Mouse (Mus musculus) frontal cortex, postnatal 36 days (tissue): ENCODE data around the gene Arl16.

Experiments
- DNase-seq, 2 experiments: peaks; one replicate each; pipeline ENCODE4 v3.0.0; 2022; ENCODE audit warnings: low spot score in 2 of 2

Gene Arl16

DNA sequence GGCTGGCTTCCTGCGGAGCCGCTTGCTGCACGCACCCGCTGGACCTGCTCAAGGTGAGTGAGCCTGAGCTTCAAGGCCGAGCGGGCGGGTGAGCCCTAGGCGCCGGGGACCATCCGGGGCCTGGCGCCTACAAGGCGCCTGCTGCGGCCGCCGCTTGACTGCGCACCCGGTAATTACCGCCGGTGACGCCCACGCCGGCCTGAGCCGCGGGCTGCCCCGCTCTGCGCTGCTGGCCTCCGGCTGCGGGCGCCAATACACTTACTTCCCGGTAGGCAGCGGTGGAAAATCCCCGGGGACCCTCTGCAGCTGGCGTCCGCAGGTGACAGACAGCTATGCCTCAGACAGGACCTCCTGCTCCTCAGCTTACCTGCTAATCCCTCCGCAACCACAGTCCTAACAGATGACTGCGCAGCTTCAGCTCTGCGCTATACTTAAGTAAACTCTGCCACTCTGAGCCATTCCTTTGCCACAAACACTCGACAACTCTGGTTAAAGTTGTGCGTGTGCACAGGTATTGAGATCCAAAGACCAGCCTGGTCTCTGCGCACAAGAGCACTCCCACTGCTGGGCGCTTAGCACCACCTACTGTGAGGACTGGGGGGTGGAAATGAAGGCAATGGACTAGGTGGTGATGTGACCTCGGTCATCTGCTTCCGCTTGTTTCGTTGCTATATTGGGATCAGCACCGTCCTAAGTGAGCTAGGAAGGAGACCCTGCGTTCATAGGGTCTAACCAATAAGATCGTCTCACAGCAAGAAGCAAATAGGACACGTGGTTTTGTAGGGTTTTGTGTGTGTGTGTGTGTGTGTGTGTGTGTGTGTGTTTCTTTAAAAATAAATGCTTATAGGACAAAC is 24.8 kb upstream of the Arl16 start:
- peak; percentile 23 to 26 for DNase-seq

DNA sequence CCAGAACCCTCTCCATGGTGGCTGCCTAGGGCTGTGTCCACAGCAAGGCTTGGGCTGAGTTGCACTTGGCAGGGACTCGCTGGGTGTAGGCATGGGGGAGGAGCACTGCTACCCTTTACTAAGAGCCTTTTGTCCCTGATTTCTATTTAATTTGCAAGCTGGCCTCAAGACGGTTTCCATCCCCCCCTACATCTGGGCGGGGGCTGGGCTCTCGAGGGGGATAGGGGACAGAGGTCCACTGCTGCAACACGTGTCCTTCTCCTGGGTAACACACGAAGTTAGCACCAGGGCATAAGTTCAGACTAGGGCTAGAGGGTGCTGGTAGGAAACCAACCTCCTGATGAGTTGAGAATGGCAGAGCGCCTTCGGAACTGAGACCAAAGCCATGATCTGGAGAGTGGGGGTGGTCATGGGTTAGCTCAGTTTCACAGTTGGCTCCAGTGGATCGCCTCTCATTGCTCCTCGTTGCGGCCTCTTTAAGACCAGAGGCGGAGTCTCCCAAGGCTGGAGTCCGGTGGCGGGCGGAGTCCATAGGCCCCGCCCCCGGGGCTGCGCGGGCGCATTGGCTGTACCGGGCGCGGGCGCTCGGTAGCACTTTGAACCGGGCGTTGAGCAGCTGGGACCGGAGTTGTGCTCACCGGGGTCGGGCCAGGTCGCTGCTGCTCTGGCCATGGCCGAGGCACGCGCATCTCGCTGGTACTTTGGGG is 24.1 kb upstream of the Arl16 start, which contains the start of gene Slc25a10:
Slc25a10 (plus strand) TSS at position 524 of the 707 bp plus-strand sequence.
- peak; percentile 81 to 90 for DNase-seq

GRCm38 (mm10) chr11:120490291-120491046 is 23.1 kb upstream of the Arl16 start:
- no peak for DNase-seq

DNA sequence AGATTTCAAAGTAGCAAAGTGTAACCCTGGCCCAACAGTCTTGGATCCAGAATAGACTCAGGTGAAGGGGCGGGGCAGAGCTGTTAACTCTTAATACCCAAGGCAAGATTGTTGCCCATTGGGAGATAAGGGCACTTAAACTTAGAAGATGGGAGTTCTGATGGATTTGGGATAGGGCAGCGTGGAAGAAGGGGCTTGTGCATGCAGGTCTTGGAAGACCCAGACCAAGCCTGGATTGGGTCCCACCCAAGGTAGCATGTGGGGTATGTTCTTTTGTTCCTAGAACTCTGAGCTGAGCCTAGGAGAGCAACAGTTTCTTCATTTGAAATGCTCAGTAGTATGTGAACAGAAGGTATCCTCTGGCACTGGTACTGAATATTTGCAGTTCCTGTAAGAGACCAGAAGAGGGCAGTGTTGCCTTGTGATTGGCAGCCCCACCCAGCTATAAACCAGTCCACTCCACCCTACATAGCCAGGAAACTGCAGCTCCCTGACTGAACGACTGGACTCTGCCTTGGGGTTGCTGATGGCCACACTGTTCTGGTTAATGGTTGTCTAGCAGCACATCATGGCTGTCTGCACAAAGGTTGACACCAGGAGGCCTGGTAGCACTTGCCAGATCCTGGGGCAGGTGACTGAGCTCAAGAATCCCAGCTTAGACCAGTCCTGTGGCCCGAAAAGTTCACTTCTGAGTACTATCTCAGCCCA is 21.8 kb upstream of the Arl16 start:
- DNase-seq: peak; percentile 52 to 73

GRCm38 (mm10) chr11:120488516-120488915 is 21.1 kb upstream of the Arl16 start:
- no peak for DNase-seq

GRCm38 (mm10) chr11:120485251-120485650 is 17.8 kb upstream of the Arl16 start:
- DNase-seq: no peak

- DNase-seq: peak; percentile 92 to 93
Measured at GRCm38 (mm10) chr11:120484265-120484981, 17.0 kb upstream of the Arl16 start, which contains the start of gene Mrpl12. TSS of gene Mrpl12 (plus strand) at chr11:120484613.

DNA sequence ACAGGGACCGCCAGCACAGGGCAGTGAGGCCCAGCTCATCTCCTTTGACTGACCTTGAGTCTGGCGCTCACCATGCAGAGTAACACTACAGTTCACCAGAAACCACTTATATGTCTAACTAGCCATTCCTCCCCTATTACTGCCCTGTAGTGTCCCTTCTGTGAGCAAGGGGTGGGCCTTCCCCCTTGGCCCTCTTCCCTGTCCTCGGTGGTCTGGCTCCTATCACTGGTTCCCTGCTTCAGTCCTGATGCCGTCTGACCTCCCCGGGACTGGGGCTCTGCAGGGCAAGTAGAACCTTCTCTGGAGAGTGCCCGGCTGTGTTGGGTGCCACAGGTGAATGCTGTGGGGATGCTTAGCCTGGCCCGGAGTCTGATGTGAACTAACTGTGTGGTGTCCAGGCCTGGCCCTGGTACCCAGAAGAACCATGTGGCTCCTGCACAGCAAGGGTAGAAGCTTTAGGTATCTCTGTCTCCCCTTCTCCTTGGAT is 16.1 kb upstream of the Arl16 start:
- no peak for DNase-seq

DNA sequence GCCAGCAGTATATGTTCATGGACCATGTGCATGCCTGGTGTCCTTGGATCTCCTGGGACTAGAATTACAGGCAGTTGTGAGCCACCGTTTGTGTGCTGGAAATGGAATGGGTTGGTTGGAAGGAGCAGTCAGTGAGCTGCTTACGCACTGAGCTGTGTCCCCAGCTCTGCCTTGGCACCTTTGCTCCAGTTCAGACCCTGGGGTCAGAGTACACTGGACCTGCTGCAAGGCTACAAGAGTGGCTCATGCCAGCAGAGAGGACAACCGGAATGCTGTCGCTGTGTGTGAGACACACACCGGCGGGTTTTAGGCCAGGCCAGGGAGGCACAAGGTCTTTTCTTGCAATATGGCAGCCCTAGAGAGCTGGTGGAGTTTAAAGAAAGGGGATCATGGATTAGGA is 4.6 kb upstream of the Arl16 start:
- no peak for DNase-seq

DNA sequence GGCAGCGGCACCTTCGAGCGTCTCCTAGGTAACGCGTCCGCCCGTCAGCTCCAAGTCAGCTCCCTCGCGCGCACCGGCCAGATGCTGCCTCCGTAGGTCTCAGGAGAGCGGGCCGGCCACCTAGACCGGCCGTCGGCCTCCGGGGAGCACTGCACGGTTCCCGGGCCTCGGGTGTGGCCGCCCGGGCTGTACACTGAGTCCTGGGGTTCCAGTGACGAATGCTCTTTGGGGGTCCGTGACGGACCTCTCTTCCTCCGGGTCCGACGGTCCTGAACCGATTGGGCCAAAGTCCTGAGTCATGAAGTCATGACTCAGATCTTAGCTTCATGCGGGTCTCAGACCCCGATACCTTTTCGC is 307 bp upstream of the Arl16 start:
- peak in 1 of 2 experiments; percentile 17 for DNase-seq

DNA sequence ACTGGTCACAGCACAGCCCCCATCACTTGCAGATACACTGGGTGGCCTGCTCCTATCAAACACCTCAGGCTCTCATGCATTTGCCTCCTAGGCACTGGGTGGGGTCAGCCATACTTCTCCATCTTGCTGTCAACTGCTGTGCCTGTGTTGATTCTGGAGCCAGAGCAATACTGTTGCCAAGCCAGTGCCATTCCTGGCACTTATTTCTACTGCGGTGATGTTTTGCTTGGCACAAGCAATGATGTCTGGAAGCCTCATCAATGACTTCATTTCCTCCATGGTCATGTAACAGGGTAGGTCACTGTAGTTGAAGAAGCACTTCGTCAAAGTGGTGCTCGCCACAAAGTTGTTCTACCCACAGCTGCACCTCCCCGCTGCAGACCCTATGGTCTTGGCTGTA is 1.9 kb downstream of the Arl16 start:
- DNase-seq: no peak

- DNase-seq: no peak
Measured at GRCm38 (mm10) chr11:120464365-120464764, 3.0 kb downstream of the Arl16 start.

DNA sequence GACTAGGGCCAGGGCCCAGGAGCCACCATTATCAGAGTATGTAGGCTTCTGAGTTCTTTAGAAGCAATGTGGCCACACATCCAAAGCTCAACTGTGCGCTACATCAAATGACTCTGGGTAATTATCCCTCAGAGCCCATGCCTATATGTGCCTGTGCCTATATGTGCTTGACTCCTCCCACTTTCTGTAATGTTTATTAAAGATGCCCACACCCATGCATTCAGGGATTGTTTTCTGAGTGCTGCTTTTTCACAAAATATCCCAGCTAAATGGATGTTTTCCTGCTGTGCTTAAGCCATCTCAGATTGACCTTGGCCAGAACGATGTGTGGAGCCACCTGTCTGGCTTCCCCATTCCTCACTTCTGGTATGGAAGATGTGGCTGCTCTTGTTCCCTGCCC is 3.9 kb downstream of the Arl16 start:
- no peak for DNase-seq

DNA sequence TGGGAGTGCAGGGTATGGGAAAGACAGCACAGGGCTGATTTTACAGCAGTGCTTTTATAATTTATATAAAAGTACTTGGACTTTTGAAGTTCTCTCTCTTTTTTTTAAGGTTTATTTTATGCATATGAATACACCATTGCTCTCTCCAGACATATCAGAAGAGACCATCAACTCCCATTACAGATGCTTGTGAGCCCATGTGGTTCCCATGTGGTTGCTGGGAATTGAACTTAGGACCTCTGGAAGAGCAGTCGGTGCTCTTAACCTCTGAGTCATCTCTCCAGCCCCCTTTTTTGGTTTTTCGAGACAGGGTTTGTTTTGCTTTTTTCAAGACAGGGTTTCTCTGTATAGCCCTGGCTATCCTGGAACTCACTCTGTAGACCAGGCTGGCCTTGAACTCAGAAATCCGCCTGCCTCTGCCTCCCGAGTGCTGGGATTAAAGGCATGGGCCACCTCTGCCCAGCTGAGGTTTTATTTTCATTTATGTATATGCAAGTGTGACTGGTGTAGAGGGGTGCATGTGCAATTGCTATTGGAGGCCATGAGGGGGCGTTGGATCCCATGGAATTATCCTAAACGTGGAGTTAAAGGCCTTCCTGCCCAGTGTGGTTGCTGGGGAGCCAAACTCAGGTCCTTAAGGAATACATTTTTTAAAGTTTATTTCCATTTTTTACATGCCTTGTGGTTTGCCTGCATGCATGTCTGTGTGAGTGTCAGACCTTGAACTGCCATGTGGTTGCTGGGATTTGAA is 8.4 kb downstream of the Arl16 start:
- DNase-seq: no peak

DNA sequence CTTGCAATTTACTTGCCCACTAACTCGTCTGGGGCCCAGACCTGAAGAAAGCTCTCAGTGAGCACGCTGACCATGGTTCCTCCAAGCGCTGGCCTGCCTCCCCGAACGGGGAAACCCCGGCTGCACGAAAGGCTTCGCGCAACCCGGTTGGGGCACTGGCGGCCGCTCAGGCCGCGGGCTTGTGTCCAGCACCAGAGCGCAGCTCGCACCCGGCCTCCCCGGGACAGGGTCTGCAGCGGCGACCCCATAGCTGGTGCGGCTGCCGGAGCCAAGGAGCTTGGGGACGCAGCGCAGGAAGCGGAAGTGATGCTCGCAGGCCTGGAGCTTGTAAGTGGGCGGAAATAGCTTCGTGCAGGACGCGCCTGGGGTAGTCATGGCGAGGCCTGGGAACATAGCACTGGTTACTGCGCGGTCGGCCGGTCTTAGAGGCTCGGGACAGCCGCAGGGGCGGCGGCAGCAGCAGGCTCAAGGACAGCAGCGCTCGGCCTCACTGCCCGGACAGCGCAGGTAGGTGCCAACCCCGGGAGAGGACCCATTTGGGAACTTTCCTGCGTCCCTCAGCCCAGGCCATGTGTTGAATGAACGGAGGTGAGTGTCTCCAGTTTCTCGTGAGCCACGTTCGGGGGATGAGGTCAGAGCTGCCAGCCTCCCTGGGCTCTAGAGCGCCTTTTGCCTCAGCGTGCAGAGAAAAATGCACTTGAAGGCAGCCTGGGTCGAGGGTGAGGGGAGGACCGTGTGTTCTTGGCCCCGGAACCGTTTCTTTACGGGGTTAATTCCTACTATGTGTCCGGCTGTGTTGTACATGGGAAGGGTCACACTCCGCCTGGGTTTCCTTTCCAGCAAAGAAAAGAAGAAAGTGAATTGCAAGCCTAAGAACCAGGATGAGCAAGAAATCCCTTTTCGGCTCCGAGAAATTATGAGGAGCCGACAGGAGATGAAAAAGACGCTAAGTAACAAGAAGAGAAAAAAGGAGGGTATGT is 9.3 kb downstream of the Arl16 start, which contains the start of the genes Oxld1 and Ccdc137:
Oxld1 (minus strand) TSS at position 297 of the 980 bp plus-strand sequence.
Ccdc137 (plus strand) TSS at position 344 of the 980 bp plus-strand sequence.
- peak; percentile 79 for DNase-seq

- DNase-seq: no peak
Measured at GRCm38 (mm10) chr11:120457370-120457769, 10.0 kb downstream of the Arl16 start.

- DNase-seq: no peak
Measured at GRCm38 (mm10) chr11:120455413-120455812, 12.0 kb downstream of the Arl16 start.

- no peak for DNase-seq
Measured at GRCm38 (mm10) chr11:120454965-120455364, 12.4 kb downstream of the Arl16 start.

- DNase-seq: no peak
Measured at GRCm38 (mm10) chr11:120453306-120453705, 14.1 kb downstream of the Arl16 start, which contains the start of gene Pde6g. TSS of gene Pde6g (minus strand) at chr11:120453500.
